Mouse (Mus musculus) midbrain, postnatal 0 days (tissue): ENCODE data around the gene Mafg. TPM values are rescaled to one million over a fixed set of nuclear protein-coding genes. Genes with fewer than 3 reads are reported as not detected.

Experiments used
- ATAC-seq: fragments of 200-750 bp; cut with Nextera tagmentation; 2 replicates; pipeline ENCODE4 v1.8.0; 2017; ENCODE audit warnings: moderate number of reproducible peaks, mild to moderate bottlenecking, moderate TSS enrichment, moderate library complexity; ENCODE audit not compliant: low FRiP score
- DNase-seq: peaks from one replicate; pipeline ENCODE4 v3.0.0-alpha.2; 2015; ENCODE audit warnings: low spot score
- H3K27ac ChIP-seq: fragments of 300-500 bp; sonication (generic); 2 replicates; pipeline ENCODE4 v1.5.1; 2014; ENCODE audit warnings: low read depth, mild to moderate bottlenecking, low read length, mixed read lengths
- H3K27me3 ChIP-seq: fragments of 300-500 bp; sonication (generic); 2 replicates; pipeline ENCODE4 v1.6.1; 2014; ENCODE audit warnings: low read length, control low read depth, mixed read lengths; ENCODE audit not compliant: insufficient read depth
- H3K36me3 ChIP-seq: fragments of 300-500 bp; sonication (generic); 2 replicates; pipeline ENCODE4 v1.6.1; 2014; ENCODE audit warnings: low read length, control low read depth, mixed read lengths; ENCODE audit not compliant: insufficient read depth
- H3K4me1 ChIP-seq: fragments of 300-500 bp; sonication (generic); 2 replicates; pipeline ENCODE4 v1.6.1; 2014; ENCODE audit warnings: mild to moderate bottlenecking, control low read depth, antibody characterized with exemption, low read length, mixed read lengths; ENCODE audit not compliant: insufficient read depth
- H3K4me2 ChIP-seq: fragments of 300-500 bp; sonication (generic); 2 replicates; pipeline ENCODE4 v1.6.1; 2014; ENCODE audit warnings: low read depth, mild to moderate bottlenecking, low read length, mixed read lengths; ENCODE audit not compliant: poor library complexity, severe bottlenecking
- H3K4me3 ChIP-seq: fragments of 300-500 bp; sonication (generic); 2 replicates; pipeline ENCODE4 v1.5.1; 2014; ENCODE audit warnings: low read depth, mild to moderate bottlenecking, low read length, moderate library complexity
- H3K9ac ChIP-seq: fragments of 300-500 bp; sonication (generic); replicated peaks from 2 replicates; pipeline ENCODE4 v1.6.1; 2014; ENCODE audit warnings: mild to moderate bottlenecking, low read length, moderate library complexity, mixed read lengths; ENCODE audit not compliant: poor library complexity, severe bottlenecking
- H3K9me3 ChIP-seq: fragments of 300-500 bp; sonication (generic); 2 replicates; pipeline ENCODE4 v1.6.1; 2016; ENCODE audit warnings: low read length, control low read depth
- CTCF ChIP-seq: IDR thresholded peaks from 2 replicates; pipeline ENCODE4 v1.5.1; 2016; ENCODE audit warnings: antibody characterized with exemption, mild to moderate bottlenecking
- WGBS: fragments of 180-500 bp; shearing (Covaris S2); extraction: QIAGEN DNeasy Blood & Tissue Kit; methylation state at CpG from one replicate; pipeline ENCODE4 v1.1.7; 2014; 5-methylcytosine and 5-hydroxymethylcytosine counted together
- polyA plus RNA-seq: library from polyadenylated mRNA; unstranded; fragments of >200 nt; fragmentation: Nextera tagmentation; extraction: Ambion mirVana; gene quantifications from 2 replicates; pipeline ENCODE4 v1.2.1, GENCODE M21; 2015
- total RNA-seq: library from RNA; depleted of rRNA; stranded (reverse); fragments of >200 nt; gene quantifications from 2 replicates; pipeline ENCODE4 v1.2.3, GENCODE M21; 2014

The Mafg gene
- total and polyA plus RNA-seq, 2 experiments from 2014 or later = 41.7 to 42.1 TPM

DNA sequence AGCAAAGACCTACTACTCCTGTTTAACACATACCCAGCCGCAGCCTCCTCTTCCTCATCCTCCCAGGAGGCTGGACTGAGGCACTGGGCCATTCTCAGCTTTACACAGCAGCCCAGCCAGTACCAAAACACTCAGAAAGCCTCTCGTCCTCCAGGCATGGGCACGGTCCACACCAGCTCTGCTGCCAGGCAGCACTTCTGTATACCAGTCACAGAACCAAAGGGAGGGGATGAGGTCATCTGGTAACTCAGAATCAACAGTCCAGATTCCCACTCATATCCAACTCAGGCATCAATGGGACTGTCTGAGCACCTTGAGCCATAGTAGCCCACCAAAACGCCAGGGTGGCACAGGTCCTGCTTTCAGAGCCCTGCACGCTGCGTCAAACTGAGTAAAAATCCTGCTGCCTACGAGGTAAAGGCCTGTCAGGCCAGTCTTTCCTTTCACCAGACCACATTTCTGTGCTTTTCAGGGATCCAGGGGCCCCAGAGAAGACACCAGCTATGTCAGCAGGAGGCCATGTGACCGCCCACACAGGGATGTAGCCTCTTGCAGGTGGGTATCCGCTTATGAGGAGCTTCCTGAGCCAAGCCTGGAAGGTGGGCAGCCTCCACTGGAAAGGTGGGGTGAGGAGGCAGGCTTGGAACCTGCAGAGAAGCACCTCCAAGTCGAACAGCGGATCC lies 6.5 kb downstream of the Mafg start:
- DNase-seq = no peak
- no peak overlapping the region for H3K9ac ChIP-seq
- H3K36me3 ChIP-seq = peaks cover 36% of the 10 kb centered on the region
- WGBS = 87% methylated on average over 11 of the region's 11 CpGs
- peaks cover 8% of the 10 kb centered on the region for H3K4me1 ChIP-seq
- no peak overlapping the region for H3K4me3 ChIP-seq
- ATAC-seq = no peak
- no peak for TF ChIP-seq CTCF
- no peak overlapping the region for H3K27ac ChIP-seq
- H3K9me3 ChIP-seq = no peaks in the 10 kb centered on the region
- no peaks in the 10 kb centered on the region for H3K27me3 ChIP-seq
- no peak overlapping the region for H3K4me2 ChIP-seq

DNA sequence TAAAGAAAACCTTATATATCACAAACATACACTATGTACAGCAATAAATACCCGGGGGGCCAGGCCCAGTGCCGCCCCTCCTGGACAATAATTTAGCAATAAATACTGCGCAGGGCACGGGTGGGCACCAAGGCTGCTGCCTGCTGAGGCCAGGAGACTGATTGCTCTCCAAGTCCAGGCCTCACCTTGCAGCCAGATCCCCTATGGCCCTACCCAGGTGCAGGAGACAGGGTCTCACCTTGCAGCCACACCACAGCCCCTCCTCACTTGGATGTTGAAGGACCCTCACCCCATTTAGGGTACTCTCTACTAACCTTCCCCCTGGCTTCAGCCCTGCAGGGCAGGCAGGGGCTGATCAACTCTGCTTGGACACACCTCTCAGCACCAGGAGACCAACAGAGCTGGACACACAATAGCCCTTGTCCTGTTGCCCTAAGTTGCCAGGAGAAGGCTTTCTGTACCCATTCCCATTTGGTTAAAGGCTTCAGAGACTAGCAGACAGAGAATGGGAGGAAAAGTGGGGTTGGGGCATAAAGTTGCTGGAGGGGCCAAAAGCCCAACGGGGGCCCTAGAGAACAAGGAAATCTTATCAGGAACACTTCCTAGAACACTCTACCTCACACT lies 8.1 kb downstream of the Mafg start, which contains the start of gene Sirt7:
Sirt7 (minus strand) TSS at position 89 of the 624 bp plus-strand sequence.
- peaks cover 51% of the 10 kb centered on the region for H3K36me3 ChIP-seq
- peak within 1 kb of the TSS; percentile 86 for H3K27ac ChIP-seq
- no peaks in the 10 kb centered on the region for H3K9me3 ChIP-seq
- H3K4me1 ChIP-seq = peaks cover 3% of the 10 kb centered on the region; the same call in 1 of the 2 replicates
- peak within 1 kb of the TSS; percentile 64 for H3K4me3 ChIP-seq
- no peak for TF ChIP-seq CTCF
- peak within 1 kb of the TSS; percentile 59 for H3K9ac ChIP-seq
- ATAC-seq (peak; percentile 45), DNase-seq (no peak)
- 15% methylated on average over 5 of the region's 5 CpGs for WGBS
- H3K27me3 ChIP-seq = no peaks in the 10 kb centered on the region
- H3K4me2 ChIP-seq = peak within 1 kb of the TSS; percentile 97

DNA sequence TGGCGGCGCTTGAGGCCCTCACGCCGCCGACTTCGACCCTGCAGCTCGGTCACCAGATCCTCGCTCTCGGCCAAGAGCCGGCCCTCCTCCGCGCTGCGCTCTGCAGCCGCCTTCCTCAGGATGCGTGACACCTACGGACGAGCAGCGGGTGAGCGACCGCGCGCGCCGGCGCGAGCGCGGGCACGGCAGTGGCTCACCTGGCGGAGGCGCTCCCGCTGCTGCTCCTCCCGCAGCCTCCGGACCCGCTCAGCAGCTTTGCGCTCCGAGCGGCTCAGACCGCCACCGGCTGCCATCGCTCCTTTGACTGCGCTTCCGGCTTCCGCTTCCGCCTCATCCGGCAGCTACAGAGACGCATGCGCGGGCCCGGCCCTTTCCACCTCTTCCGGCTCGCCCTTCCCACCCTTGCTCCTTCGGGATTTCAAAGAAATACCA lies 8.7 kb downstream of the Mafg start:
- peaks cover 52% of the 10 kb centered on the region for H3K36me3 ChIP-seq
- H3K9me3 ChIP-seq = no peaks in the 10 kb centered on the region
- H3K4me2 ChIP-seq = peak overlapping the region; percentile 97
- ATAC-seq (peak; percentile 83), DNase-seq (peak; percentile 94)
- no peaks in the 10 kb centered on the region for H3K27me3 ChIP-seq
- peak overlapping the region; percentile 86 for H3K27ac ChIP-seq
- 0 out of 2 replicates have a peak, but pooled peaks cover 3% of the 10 kb centered on the region for H3K4me1 ChIP-seq
- TF ChIP-seq CTCF = no peak
- WGBS = under 1% methylated on average over 47 of the region's 53 CpGs
- peak overlapping the region; percentile 59 for H3K9ac ChIP-seq
- H3K4me3 ChIP-seq = peak overlapping the region; percentile 64

DNA sequence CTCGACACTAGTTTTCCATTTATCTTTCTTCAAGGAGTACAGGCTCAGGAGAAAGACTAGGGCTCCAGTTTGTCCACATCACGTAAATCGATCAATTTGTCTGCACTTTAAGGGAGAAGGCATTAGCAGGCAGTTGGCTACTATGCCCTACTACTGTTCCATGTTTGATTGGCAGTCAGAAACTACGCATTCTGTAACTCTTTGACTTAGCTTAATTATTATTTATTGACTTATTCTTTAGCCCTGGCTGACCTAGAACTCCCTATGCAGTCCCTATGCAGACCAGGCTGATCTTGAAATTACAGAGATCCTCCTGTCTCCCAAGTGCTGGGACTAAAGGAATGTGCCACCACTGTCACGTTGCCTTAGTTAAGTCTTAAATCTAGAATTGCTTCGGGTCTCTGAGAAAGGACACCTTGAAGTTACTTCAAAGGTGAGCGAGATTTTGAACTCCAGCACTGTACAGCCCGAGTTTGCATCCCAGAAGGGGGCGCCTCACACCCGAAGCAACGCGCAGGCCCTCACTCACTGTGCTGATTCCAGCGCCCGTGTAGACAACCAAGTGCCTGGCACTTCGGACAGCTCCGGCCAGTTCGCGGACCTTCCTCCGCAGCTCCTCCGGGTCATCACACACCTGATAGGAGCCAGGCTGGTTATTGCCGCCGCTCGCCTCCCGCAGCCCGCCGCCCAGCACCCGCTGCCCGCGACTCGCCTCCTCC lies 9.3 kb downstream of the Mafg start:
- H3K4me1 ChIP-seq = 0 out of 2 replicates have a peak, but pooled peaks cover 3% of the 10 kb centered on the region
- H3K27me3 ChIP-seq = no peaks in the 10 kb centered on the region
- 14% methylated on average over 29 of the region's 30 CpGs for WGBS
- no peaks in the 10 kb centered on the region for H3K9me3 ChIP-seq
- peaks cover 48% of the 10 kb centered on the region for H3K36me3 ChIP-seq
- H3K9ac ChIP-seq = peak overlapping the region; percentile 59
- peak; percentile 65 for DNase-seq
- ATAC-seq = 0 out of 2 replicates have a peak, but pooled peaks have one; percentile 59
- H3K27ac ChIP-seq = peak overlapping the region; percentile 86
- H3K4me2 ChIP-seq = peak overlapping the region; percentile 97
- peak overlapping the region; percentile 64 for H3K4me3 ChIP-seq
- peak; percentile 68 for TF ChIP-seq CTCF

DNA sequence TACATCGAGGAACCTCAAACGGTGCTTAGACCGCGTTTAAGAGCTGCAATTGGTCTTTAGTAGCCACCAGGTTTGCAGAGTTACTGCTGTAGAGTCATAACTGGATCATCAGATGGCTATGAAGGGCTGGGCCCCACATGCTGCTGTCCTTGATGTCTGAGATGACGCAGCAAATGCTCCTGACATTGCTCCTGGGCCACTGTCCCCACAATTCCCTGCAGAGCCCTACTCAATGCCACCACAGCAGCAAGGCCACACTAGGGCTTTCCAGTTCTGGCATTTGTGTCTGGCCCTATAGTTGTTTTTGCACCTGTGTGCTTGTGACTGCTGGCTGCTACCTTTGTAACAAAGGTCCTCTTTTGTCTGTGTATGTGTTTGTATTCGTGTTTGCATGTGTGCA lies 10.6 kb downstream of the Mafg start:
- Histone ChIP-seq H3K27ac (no peak overlapping the region), H3K4me3 (no peak overlapping the region), H3K4me2 (no peak overlapping the region), H3K27me3 (no peaks in the 10 kb centered on the region), H3K9ac (no peak overlapping the region), H3K36me3 (peaks cover 49% of the 10 kb centered on the region), H3K9me3 (no peaks in the 10 kb centered on the region), H3K4me1 (0 out of 2 replicates have a peak, but pooled peaks cover 3% of the 10 kb centered on the region)
- no peak for TF ChIP-seq CTCF
- WGBS = 92% methylated on average over 6 of the region's 6 CpGs
- ATAC-seq (no peak), DNase-seq (no peak)
